Mouse (Mus musculus) B cell, adult (primary cell): ENCODE measurements around the gene Zfp941. TPM values are rescaled to one million over a fixed set of nuclear protein-coding genes. Genes with fewer than 3 reads are reported as not detected.

Experiments
- total RNA-seq: library from RNA; stranded (reverse); gene quantifications from 4 replicates; pipeline ENCODE4 v1.2.4, GENCODE M21; 2023; ENCODE audit not compliant: inconsistent age

Zfp941 gene
- not detected in 4 replicates for total RNA-seq

DNA sequence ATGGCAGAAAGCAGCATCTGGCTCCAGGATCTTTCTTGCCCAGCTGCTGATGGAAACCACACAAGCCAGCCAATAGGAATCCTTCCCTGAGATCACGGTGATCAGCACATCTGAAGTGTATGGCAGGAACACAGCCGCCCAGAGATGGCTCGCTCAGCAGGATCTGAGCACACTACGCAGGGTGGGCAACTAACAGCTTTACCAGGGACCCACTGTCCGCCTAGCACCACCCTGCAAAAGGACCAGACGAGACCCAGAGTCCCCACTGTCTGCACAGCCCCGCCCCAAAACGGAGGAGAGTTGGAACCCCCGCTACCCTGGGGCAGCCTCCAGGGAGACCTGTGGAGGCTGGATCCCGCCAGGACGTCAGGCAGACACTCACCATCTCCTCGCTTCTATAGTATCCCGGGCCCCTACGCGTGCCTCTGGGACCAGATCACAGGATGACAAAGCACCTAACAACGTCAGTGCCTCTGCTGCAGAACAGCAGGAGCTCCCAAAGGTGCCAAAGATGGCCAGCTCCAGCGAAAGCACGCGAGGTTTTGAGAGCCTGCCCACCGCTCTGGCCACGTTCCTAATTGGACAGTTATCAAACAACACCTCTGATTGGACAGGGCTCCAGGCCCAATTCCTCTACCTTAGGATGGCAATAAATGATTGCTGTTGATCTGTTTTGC, at the start of gene Zfp941:
TSS of gene Zfp941 (minus strand) at position 526 of the 677 bp plus-strand sequence.

GRCm38 (mm10) chr7:140857550-140858505, 35.9 kb upstream of the Zfp941 start, which contains the start of gene Bet1l:
TSS of gene Bet1l (minus strand) at chr7:140857577.

DNA sequence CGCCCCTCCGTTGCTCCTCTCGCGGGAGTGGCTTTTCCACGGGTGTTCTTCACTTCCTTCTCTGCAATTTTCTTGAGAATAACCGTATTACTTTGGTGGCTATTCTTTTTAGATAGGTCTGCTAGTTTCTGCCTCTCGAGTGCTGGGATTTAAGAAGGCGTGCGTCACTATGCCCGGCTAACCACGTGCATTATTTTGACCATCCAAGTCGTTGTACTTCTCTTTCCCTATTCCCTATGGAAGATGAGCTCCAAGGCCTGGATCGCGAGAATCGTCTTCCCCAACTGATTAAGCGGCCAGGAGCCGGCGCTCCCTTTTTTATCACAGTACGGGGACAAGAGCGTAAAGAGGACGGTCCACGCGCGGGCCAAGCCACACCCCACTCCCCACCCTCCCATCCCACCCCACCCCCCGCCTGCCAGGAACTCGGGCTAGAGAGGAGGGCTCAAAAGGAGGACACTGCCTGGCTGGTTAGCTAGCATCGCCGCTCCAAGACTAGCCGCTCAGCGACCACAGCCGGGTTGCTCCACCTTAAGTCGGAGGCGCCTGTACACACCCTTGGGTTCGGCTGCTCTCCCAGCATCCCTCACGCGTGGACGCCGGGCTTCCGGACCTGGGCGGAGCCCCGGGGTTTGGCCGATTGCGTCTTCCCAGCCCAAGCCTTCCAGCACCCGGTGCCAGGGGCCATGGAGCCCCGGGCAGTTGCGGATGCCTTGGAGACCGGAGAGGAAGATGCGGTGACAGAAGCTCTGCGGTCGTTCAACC, 35.0 kb upstream of the Zfp941 start, which contains the start of gene Ric8a:
TSS of gene Ric8a (plus strand) at position 173 of the 765 bp plus-strand sequence.

DNA sequence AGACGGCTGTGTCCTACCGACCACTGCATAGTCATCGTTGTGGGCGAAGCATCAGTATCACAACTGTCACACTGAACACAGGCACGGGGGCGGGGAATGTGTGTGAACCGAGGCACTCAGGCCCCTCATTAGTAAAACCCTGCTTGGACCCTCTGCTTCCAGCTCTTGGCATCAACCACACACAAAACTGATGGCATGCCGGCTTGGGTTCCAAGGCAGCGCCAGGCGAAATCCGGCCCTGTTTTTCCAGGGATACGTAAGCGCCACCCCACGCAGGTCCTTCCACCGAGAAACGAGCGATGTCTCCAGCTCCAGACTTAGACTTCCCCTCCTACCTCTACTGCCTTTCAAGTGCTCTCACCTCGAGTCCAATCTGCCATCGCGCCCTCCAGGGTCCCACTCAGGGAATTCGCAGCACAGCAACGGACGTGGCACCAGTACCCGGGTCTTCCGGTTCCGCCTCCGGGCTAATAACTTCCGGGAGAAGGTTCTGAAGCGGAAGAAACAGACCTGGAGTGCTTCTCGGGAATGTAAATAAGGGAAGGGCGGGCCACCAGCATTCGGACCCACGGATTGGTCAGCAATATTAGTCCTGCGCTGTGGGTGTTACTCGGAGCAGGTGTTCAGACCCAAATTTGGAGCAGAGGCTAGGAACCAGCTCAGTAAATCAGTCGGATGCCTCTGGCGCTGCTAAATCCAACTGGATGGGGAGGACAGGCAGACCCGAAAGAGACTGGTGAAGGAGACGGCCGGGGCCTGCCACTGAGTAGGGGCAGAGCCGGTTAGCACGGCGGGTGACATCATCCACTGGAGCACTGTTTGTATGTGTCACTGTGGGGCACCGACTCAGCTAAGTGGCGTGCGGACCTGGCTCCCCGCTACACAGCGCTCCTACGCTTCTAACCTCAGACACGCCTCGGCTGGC, 34.1 kb upstream of the Zfp941 start, which contains the start of gene Gm45785:
TSS of gene Gm45785 (minus strand) at position 472 of the 925 bp plus-strand sequence.

GRCm38 (mm10) chr7:140847755-140848580, 26.0 kb upstream of the Zfp941 start, which contains the start of gene Odf3:
TSS of gene Odf3 (plus strand) at chr7:140847805.

DNA sequence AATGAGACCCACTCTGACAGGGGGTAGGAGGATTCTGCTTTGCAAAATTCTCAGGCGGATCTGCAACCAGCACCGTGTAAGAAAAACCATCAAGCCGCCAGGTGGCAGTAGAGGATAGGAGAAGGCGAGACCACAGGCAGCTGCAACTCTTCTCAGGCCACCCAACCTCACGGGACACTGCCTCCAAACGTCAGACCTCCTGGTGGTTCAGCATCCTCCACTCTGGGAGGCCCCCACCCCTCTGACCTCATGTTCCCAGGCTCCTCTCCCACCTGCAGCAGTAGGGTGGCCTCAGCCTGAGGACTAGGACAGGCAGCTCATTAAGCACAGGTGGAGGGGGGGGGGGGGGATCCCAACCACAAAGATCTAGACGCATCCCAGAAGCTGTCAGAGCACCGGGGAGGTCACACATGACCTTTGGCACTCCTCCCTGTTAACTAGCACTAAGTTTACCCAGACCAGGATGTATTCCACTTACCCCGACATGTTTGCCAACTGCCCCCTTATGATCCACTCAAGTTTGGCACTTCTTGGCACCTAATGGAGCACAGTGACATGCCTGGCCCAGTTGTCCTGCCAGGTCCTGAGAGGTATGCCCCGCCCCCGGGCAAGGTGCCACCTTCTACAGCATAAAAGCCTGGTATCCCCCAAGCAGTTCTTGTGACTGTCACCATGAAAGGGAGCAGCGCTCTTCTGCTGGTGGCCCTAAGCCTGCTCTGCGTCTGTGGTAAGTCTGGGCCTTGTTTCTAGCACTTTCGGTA, 23.1 kb upstream of the Zfp941 start, which contains the start of gene Scgb1c1:
TSS of gene Scgb1c1 (plus strand) at position 643 of the 761 bp plus-strand sequence.

GRCm38 (mm10) chr7:140834968-140835757, 13.2 kb upstream of the Zfp941 start, which contains the start of gene Urah:
TSS of gene Urah (plus strand) at chr7:140835018.

GRCm38 (mm10) chr7:140787406-140788052, 34.4 kb downstream of the Zfp941 start, which contains the start of gene Syce1:
TSS of gene Syce1 (minus strand) at chr7:140787852.

DNA sequence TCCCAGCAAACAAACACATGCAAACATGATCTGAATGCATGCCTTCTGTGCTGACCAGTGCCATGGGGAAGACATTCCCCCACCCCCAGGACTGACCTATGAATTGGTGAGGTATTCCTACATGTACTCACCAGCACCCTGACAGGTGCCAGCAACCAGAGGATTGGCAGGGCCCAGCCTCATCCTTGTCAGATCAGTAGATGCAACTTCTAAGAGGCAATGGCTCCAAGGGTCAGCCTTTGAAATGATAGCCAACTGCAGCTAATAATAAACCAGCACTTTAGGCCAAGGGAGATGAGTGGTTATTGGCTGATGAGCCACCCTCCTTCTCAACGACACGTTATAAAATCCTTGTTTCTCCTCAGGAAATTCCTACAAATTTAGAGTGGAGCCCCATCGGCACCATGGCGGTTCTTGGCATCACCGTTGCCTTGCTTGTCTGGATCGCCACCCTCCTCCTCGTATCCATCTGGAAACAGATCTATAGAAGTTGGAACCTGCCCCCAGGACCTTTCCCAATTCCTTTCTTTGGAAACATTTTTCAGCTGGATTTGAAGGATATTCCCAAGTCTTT, 58.4 kb downstream of the Zfp941 start, which contains the start of gene Cyp2e1:
TSS of gene Cyp2e1 (plus strand) at position 293 of the 574 bp plus-strand sequence.

Other genes starting within 250 kb of the Zfp941 start
- gene Olfr46, start 220.9 kb downstream of the Zfp941 start, total RNA-seq, result not detected in 4 replicates
- gene Olfr61, start 193.2 kb downstream of the Zfp941 start, total RNA-seq, result not detected in 4 replicates
- gene Olfr53, start 175.7 kb downstream of the Zfp941 start, total RNA-seq, result not detected in 4 replicates
- gene Olfr539, start 162.2 kb downstream of the Zfp941 start, total RNA-seq, result not detected in 4 replicates
- not detected in 4 replicates for gene Olfr45, start 140.2 kb downstream of the Zfp941 start, total RNA-seq
- not detected in 4 replicates for gene Olfr541, start 124.9 kb downstream of the Zfp941 start, total RNA-seq
- not detected in 4 replicates for gene Cyp2e1, start 58.4 kb downstream of the Zfp941 start, total RNA-seq
- gene Syce1, start 34.3 kb downstream of the Zfp941 start, total RNA-seq, result not detected in 4 replicates
- not detected in 4 replicates for gene Urah, start 12.8 kb upstream of the Zfp941 start, total RNA-seq
- gene Scgb1c1, start 23.4 kb upstream of the Zfp941 start, total RNA-seq, result not detected in 4 replicates
- gene Odf3, start 25.6 kb upstream of the Zfp941 start, total RNA-seq, result not detected in 4 replicates
- not detected in 4 replicates for gene Gm45785, start 34.2 kb upstream of the Zfp941 start, total RNA-seq
- 89.6 to 105 TPM (median 98.1 TPM) in 4 replicates for gene Ric8a, start 34.8 kb upstream of the Zfp941 start, total RNA-seq
- gene Bet1l, start 35.4 kb upstream of the Zfp941 start, total RNA-seq, result 19.0 to 24.5 TPM (median 21.9 TPM) in 4 replicates
- gene Psmd13, start 59.8 kb upstream of the Zfp941 start, total RNA-seq, result 82.3 to 93.8 TPM (median 86.4 TPM) in 4 replicates
- gene Sirt3, start 60.1 kb upstream of the Zfp941 start, total RNA-seq, result 9.4 to 10.6 TPM (median 9.8 TPM) in 4 replicates
- not detected in 4 replicates for gene Cox8b, start 78.3 kb upstream of the Zfp941 start, total RNA-seq
- not detected in 4 replicates for gene Nlrp6, start 98.7 kb upstream of the Zfp941 start, total RNA-seq
- 16.3 to 20.3 TPM (median 17.9 TPM) in 4 replicates for gene Pgghg, start 119.2 kb upstream of the Zfp941 start, total RNA-seq
- not detected in 4 replicates for gene Ifitm5, start 128.1 kb upstream of the Zfp941 start, total RNA-seq
- not detected in 4 replicates for gene Gm45717, start 133.8 kb upstream of the Zfp941 start, total RNA-seq
- gene Ifitm2, start 133.8 kb upstream of the Zfp941 start, total RNA-seq, result 8.8 to 13.3 TPM (median 11.4 TPM) in 4 replicates
- 1.0 to 1.5 TPM (median 1.4 TPM) in 4 replicates for gene Ifitm1, start 145.0 kb upstream of the Zfp941 start, total RNA-seq
- gene Ifitm3, start 188.6 kb upstream of the Zfp941 start, total RNA-seq, result 3.6 to 8.8 TPM (median 6.2 TPM) in 4 replicates
- 0.90 TPM in 1 of 4 replicates, not detected in the others for gene Ifitm6, start 195.7 kb upstream of the Zfp941 start, total RNA-seq
- not detected in 4 replicates for gene Gm17387, start 207.0 kb upstream of the Zfp941 start, total RNA-seq
- not detected in 4 replicates for gene B4galnt4, start 238.9 kb upstream of the Zfp941 start, total RNA-seq